Mouse (Mus musculus): ENCODE measurements around the gene Clca3a2. TPM values are rescaled to one million over a fixed set of nuclear protein-coding genes. Genes with fewer than 3 reads are reported as not detected.
"Not testable (repeated sequence)": the region's sequence is repeated elsewhere in the genome, so short reads cannot be mapped to it uniquely, and the experiment has no call there.

Gene Clca3a2
- polyA plus RNA-seq, 1 experiment from 2014 or later = 0.32 TPM

DNA sequence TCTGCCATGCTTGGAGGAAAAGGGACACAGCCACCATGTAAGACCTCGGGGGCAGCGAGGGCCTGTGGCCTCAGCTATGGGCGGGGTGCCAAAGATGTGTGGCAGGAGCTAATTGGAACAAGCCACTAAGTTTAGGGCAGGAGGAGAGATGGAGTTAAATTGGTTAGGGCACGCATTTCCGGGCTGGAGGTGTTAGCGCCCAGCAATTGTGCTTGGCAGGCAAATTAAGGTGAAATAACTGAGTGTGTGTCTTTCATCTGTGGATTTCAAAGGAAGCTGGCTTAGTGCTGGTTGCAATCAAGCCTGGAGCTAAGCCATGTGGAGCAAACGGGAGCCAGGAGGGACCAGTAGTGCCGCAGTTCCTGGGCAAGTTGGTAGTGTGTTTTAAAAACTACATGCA is 63.2 kb downstream of the Clca3a2 start:
- 88% methylated on average over 8 of the region's 8 CpGs for WGBS

DNA sequence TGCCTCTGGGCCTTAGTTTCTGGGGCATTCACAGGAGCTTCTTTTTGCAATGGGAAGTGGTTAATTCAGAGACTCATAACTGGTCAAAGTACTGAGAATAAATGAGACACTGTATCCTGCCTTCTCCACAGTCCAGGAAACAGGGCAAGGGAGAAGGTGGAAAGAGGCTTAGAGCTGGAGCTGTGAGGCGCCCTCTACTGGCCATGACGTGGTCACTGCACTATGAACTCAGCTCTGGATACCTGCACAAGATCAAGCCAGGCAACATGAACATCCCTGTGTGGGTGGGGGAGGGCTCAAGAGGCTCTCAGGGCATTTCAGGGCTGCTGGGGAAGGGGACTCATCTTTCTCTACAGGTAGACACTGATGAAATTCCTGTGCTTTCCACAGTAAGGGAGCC is 66.2 kb downstream of the Clca3a2 start:
- Histone ChIP-seq H3K27me3 (ENCODE audit: control insufficient read depth, insufficient read depth, low read length) (no peaks in the 10 kb centered on the region), H3K4me1 (ENCODE audit: control insufficient read depth, insufficient read depth, low read length) (no peaks in the 10 kb centered on the region), H3K4me3 (ENCODE audit: low read depth, low read length) (no peak overlapping the region), H3K27ac (ENCODE audit: low read length) (no peak overlapping the region), H3K9me3 (ENCODE audit: control insufficient read depth, low read depth, low read length) (no peaks in the 10 kb centered on the region), H3K4me2 (replicated peaks; ENCODE audit: low read depth, low read length) (no peak overlapping the region), H3K36me3 (ENCODE audit: control insufficient read depth, insufficient read depth, low read length) (no peaks in the 10 kb centered on the region), H3K9ac (replicated peaks; ENCODE audit: low read depth, low read length) (no peak overlapping the region)
- ATAC-seq (ENCODE audit: insufficient number of reproducible peaks, insufficient read depth, low FRiP score, low read depth) = no peak
- WGBS = 6% methylated on average over 2 of the region's 2 CpGs

More for the DNA sequence above, 63.2 kb downstream of the Clca3a2 start:
- not testable (repeated sequence) for H3K4me1 ChIP-seq (ENCODE audit: control insufficient read depth, insufficient read depth, low read length); H3K27me3 ChIP-seq (ENCODE audit: control insufficient read depth, insufficient read depth, low read length); H3K27ac ChIP-seq (ENCODE audit: low read length); H3K9me3 ChIP-seq (ENCODE audit: control insufficient read depth, low read depth, low read length); H3K4me3 ChIP-seq (ENCODE audit: low read depth, low read length); H3K36me3 ChIP-seq (ENCODE audit: control insufficient read depth, insufficient read depth, low read length); ATAC-seq (ENCODE audit: insufficient number of reproducible peaks, insufficient read depth, low FRiP score, low read depth); H3K9ac ChIP-seq (replicated peaks; ENCODE audit: low read depth, low read length); H3K4me2 ChIP-seq (replicated peaks; ENCODE audit: low read depth, low read length)

DNA sequence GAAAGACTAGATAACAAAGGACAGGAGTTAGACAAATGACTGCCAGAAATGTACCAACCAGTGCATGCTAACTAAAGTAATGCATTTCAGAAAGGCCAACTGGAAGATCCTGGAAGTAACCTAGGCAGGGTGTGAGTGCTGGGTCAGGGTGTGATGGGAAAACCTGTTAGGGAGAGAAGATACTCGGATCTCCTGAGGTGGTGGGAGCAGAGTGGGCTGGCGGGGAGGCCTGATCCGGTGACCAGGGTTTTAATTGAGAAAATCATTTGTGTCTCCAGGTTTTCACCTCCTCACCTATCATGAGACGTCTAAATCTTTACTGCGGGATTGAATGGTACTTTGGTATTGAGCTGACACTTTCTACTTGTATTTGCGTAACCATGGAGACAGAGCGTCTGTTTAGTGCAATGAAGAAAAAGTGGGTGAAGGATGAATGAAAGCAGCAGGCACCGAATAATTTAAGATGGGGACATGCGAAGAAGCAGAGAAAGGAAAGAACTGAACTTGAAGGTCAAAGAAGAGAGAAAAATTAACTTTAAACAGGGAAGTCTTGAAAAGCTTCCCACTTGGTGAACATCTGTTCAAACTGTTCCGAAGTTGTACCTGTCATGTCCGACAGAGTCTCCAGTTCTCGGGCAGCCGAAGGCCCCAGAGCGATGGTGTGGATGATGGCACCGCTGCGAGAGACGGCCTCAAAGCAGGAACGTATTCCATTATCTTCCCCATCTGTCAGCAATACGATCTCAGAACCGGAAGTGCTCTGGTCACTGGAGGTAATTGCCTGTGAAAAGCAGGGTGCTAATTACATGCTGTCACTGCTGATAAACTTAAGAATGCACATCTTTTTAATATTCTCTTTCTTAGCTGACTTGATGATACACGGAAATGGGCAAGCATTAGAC is 70.0 kb downstream of the Clca3a2 start:
- WGBS = 61% methylated on average over 18 of the region's 21 CpGs

DNA sequence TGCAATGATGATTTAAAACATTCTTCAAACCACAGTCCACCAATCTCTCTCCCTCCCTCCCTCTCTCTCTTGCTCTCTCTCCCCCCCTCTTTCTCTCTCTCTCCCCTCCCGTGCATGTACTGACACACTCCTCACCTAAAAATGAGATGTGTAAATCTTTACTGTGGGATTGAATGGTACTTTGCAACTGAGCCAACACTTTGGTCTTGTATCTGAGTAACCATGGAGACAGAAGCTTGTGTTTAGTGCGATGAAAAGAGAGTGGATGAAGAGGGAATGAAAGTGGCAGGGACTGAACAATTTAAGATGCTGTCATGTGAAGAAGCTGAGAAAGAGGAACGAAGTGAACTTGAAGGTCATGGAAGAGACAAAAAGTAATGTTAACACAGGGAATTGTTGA is 71.6 kb downstream of the Clca3a2 start:
- H3K4me2 ChIP-seq (replicated peaks; ENCODE audit: low read depth, low read length); H3K4me3 ChIP-seq (ENCODE audit: low read depth, low read length); H3K9ac ChIP-seq (replicated peaks; ENCODE audit: low read depth, low read length); H3K9me3 ChIP-seq (ENCODE audit: control insufficient read depth, low read depth, low read length); H3K27ac ChIP-seq (ENCODE audit: low read length); H3K4me1 ChIP-seq (ENCODE audit: control insufficient read depth, insufficient read depth, low read length); H3K27me3 ChIP-seq (ENCODE audit: control insufficient read depth, insufficient read depth, low read length); ATAC-seq (ENCODE audit: insufficient number of reproducible peaks, insufficient read depth, low FRiP score, low read depth); H3K36me3 ChIP-seq (ENCODE audit: control insufficient read depth, insufficient read depth, low read length): not testable (repeated sequence)
- WGBS = 36% methylated on average over 3 of the region's 3 CpGs

More for the DNA sequence above, 70.0 kb downstream of the Clca3a2 start:
- ATAC-seq (ENCODE audit: insufficient number of reproducible peaks, insufficient read depth, low FRiP score, low read depth); H3K4me2 ChIP-seq (replicated peaks; ENCODE audit: low read depth, low read length); H3K27ac ChIP-seq (ENCODE audit: low read length); H3K4me3 ChIP-seq (ENCODE audit: low read depth, low read length); H3K9ac ChIP-seq (replicated peaks; ENCODE audit: low read depth, low read length); H3K36me3 ChIP-seq (ENCODE audit: control insufficient read depth, insufficient read depth, low read length); H3K27me3 ChIP-seq (ENCODE audit: control insufficient read depth, insufficient read depth, low read length); H3K9me3 ChIP-seq (ENCODE audit: control insufficient read depth, low read depth, low read length); H3K4me1 ChIP-seq (ENCODE audit: control insufficient read depth, insufficient read depth, low read length): not testable (repeated sequence)

Other genes starting within 250 kb of the Clca3a2 start
- 18.4 and 19.9 TPM in 2 replicates for gene Hs2st1, start 249.3 kb downstream of the Clca3a2 start, polyA plus RNA-seq (2014; fragmentation: Nextera tagmentation; extraction: Ambion mirVana)
- 482 and 488 TPM in 2 replicates for gene Selenof, start 249.2 kb downstream of the Clca3a2 start, polyA plus RNA-seq (2014; fragmentation: Nextera tagmentation; extraction: Ambion mirVana)
- 93.8 and 100 TPM in 2 replicates for gene Sh3glb1, start 99.2 kb downstream of the Clca3a2 start, polyA plus RNA-seq (2014; fragmentation: Nextera tagmentation; extraction: Ambion mirVana)
- gene Clca3a1, start 58.5 kb downstream of the Clca3a2 start, polyA plus RNA-seq (2014; fragmentation: Nextera tagmentation; extraction: Ambion mirVana) = 2.2 and 2.5 TPM in 2 replicates
- gene Clca3b, start 29.9 kb upstream of the Clca3a2 start, polyA plus RNA-seq (2014; fragmentation: Nextera tagmentation; extraction: Ambion mirVana) = 0.27 and 0.35 TPM in 2 replicates
- gene Clca4b, start 113.0 kb upstream of the Clca3a2 start, polyA plus RNA-seq (2014; fragmentation: Nextera tagmentation; extraction: Ambion mirVana) = not detected in 2 replicates
- gene Clca4a, start 155.6 kb upstream of the Clca3a2 start, polyA plus RNA-seq (2014; fragmentation: Nextera tagmentation; extraction: Ambion mirVana) = not detected in 2 replicates
- gene Clca1, start 213.3 kb upstream of the Clca3a2 start, polyA plus RNA-seq (2014; fragmentation: Nextera tagmentation; extraction: Ambion mirVana) = 0.32 and 1.9 TPM in 2 replicates